Mouse (Mus musculus): ENCODE measurements around the gene Ifi209.
"Not testable (repeated sequence)": the region's sequence is repeated elsewhere in the genome, so short reads cannot be mapped to it uniquely, and the experiment has no call there.

The Ifi209 gene

GRCm38 (mm10) chr1:173630622-173631021, at the start of gene Ifi209:
Gene Ifi209 (plus strand): TSS chr1:173630917.
- DNase-seq (ENCODE audit: low read depth, low spot score): not testable (repeated sequence)

- DNase-seq (ENCODE audit: low read depth, low spot score): not testable (repeated sequence)
These were observed 41.0 kb upstream of the Ifi209 start for GRCm38 (mm10) chr1:173589698-173590097.

GRCm38 (mm10) chr1:173598838-173599494, 31.8 kb upstream of the Ifi209 start, which contains the start of gene Ifi213:
Gene Ifi213 (minus strand): TSS chr1:173599274.
- DNase-seq (ENCODE audit: low read depth, low spot score): not testable (repeated sequence)

GRCm38 (mm10) chr1:173610291-173610690, 20.4 kb upstream of the Ifi209 start:
- not testable (repeated sequence) for DNase-seq (ENCODE audit: low read depth, low spot score)

GRCm38 (mm10) chr1:173622216-173622615, 8.5 kb upstream of the Ifi209 start:
- DNase-seq (ENCODE audit: low read depth, low spot score): not testable (repeated sequence)

- no peak for DNase-seq (ENCODE audit: low read depth, low spot score)
These were observed 6.7 kb upstream of the Ifi209 start for GRCm38 (mm10) chr1:173624052-173624451.

GRCm38 (mm10) chr1:173626686-173627085, 4.0 kb upstream of the Ifi209 start:
- DNase-seq (ENCODE audit: low read depth, low spot score): no peak

GRCm38 (mm10) chr1:173633969-173634645, 3.4 kb downstream of the Ifi209 start:
- DNase-seq (ENCODE audit: low read depth, low spot score): no peak

GRCm38 (mm10) chr1:173645393-173645792, 14.7 kb downstream of the Ifi209 start:
- DNase-seq (ENCODE audit: low read depth, low spot score): no peak

- DNase-seq (ENCODE audit: low read depth, low spot score): no peak
These were observed 27.3 kb downstream of the Ifi209 start for GRCm38 (mm10) chr1:173657973-173658372.

GRCm38 (mm10) chr1:173673458-173674097, 42.9 kb downstream of the Ifi209 start, which contains the start of gene Ifi208:
Gene Ifi208 (plus strand): TSS chr1:173673675.
- not testable (repeated sequence) for DNase-seq (ENCODE audit: low read depth, low spot score)

- DNase-seq (ENCODE audit: low read depth, low spot score): not testable (repeated sequence)
These were observed 47.9 kb downstream of the Ifi209 start for GRCm38 (mm10) chr1:173678605-173679004.

GRCm38 (mm10) chr1:173694270-173694669, 63.6 kb downstream of the Ifi209 start:
- no peak for DNase-seq (ENCODE audit: low read depth, low spot score)

Measured in retina, postnatal 7 days (tissue).